ENCODE assay signal across 9 mouse cellular contexts in the genomic region with DNA sequence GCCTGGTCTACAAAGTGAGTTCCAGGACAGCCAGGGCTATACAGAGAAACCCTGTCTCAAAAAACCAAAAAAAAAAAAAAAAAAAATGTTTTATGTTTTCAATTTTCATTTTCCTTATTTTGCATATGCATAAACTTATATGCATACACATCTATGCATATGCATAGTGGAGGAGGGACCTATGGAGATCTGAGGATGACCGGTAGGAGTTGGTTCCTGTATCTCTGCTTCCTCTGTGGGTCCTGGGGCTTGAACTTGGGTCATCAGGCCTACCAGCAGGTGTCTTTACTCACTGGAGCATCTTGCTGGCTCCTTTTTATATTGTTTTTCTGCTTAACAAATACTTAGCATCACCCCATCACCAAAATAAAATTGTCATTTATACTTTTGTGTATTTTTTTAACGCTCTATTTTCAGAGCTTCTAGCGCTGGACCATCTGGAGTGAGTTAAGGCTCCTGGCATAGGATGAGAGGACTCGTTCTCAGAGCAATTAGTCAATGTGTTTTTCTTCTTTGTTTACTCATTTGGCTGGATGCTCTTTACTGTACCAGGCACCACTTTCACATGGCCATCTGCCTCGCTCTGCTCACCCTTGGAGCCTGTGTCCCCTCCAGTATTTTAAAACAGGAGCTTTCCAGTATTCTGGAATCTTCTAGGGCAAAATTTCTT.
DNase-seq lines count a peak whose midpoint lies in the region; ATAC-seq and TF ChIP-seq lines count a peak whose summit lies in the region.
"Had no signal": no experiment of that assay in that cellular context is flagged by ENCODE, and none has a peak within 500 bp of the region (broad histone marks: within the 10 kb centered on the region; RNA-seq: fewer than 3 reads in every experiment).

No protein-coding gene starts in this region.

- no peak overlapping the region for H3K27ac ChIP-seq in embryonic facial prominence, embryonic 11.5 days (replicated peaks; ENCODE audit: low read depth, low read length)
- no peak overlapping the region for H3K27ac ChIP-seq in embryonic facial prominence, embryonic 10.5 days (replicated peaks)
- H3K27ac ChIP-seq in liver, adult 2 months (replicated peaks; ENCODE audit: insufficient read depth, low read depth, low read length) = no peak overlapping the region
- H3K27ac ChIP-seq in embryonic facial prominence, embryonic 13.5 days = peak overlapping the region; percentile 80
- peak overlapping the region; percentile 26; the same call in 1 of the 2 replicates for H3K27ac ChIP-seq in limb, embryonic 14.5 days (replicated peaks; ENCODE audit: low read depth, low read length)
- H3K27ac ChIP-seq: heart, embryonic 15.5 days had no signal

- H3K4me3 ChIP-seq in embryonic facial prominence, embryonic 11.5 days (ENCODE audit: low read depth, low read length) = no peak overlapping the region
- H3K4me3 ChIP-seq in embryonic facial prominence, embryonic 10.5 days = no peak overlapping the region
- no peak overlapping the region for H3K4me3 ChIP-seq in liver, adult 2 months (ENCODE audit: insufficient read depth, low read depth, low read length)
- H3K4me3 ChIP-seq in embryonic facial prominence, embryonic 13.5 days = no peak overlapping the region
- no peak overlapping the region for H3K4me3 ChIP-seq in limb, embryonic 14.5 days (replicated peaks; ENCODE audit: low read length)
- H3K4me3 ChIP-seq: heart, embryonic 15.5 days had no signal

- no peak for TF ChIP-seq CTCF in liver, adult 2 months (IDR thresholded peaks at IDR 0.05; ENCODE audit: low read depth, low read length)

- no peaks in the 10 kb centered on the region for H3K79me2 ChIP-seq in liver, adult 2 months (ENCODE audit: control insufficient read depth, insufficient read depth, low read length)

- H3K27me3 ChIP-seq in embryonic facial prominence, embryonic 11.5 days (ENCODE audit: control insufficient read depth, insufficient read depth, low read length) = no peaks in the 10 kb centered on the region
- H3K27me3 ChIP-seq in embryonic facial prominence, embryonic 10.5 days (replicated peaks; ENCODE audit: low read depth, poor library complexity, severe bottlenecking) = no peaks in the 10 kb centered on the region
- H3K27me3 ChIP-seq in liver, adult 2 months (ENCODE audit: control insufficient read depth, insufficient read depth, low read length) = no peaks in the 10 kb centered on the region
- H3K27me3 ChIP-seq in embryonic facial prominence, embryonic 13.5 days = no peaks in the 10 kb centered on the region
- H3K27me3 ChIP-seq in limb, embryonic 14.5 days (ENCODE audit: control insufficient read depth, insufficient read depth, low read length) = no peaks in the 10 kb centered on the region
- H3K27me3 ChIP-seq: heart, embryonic 15.5 days had no signal

- no peak for TF ChIP-seq POLR2A in liver, adult 2 months (IDR thresholded peaks at IDR 0.05; ENCODE audit: extremely low read depth, insufficient read depth, low read length)
- TF ChIP-seq POLR2A in limb, embryonic 14.5 days (IDR thresholded peaks at IDR 0.05; ENCODE audit: borderline replicate concordance, extremely low read depth, insufficient read depth, insufficient read length) = no peak

- H3K9ac ChIP-seq in embryonic facial prominence, embryonic 11.5 days (replicated peaks; ENCODE audit: low read length) = no peak overlapping the region
- no peak overlapping the region for H3K9ac ChIP-seq in liver, adult 2 months (ENCODE audit: low read depth, low read length)
- no peak overlapping the region for H3K9ac ChIP-seq in embryonic facial prominence, embryonic 13.5 days
- no peak overlapping the region for H3K9ac ChIP-seq in limb, embryonic 14.5 days (ENCODE audit: low read depth, low read length, severe bottlenecking)
- H3K9ac ChIP-seq: heart, embryonic 15.5 days had no signal

- DNase-seq in embryonic facial prominence, embryonic 11.5 days (ENCODE audit: low spot score) = peak; percentile 58
- no peak for DNase-seq in embryonic facial prominence, embryonic 10.5 days (ENCODE audit: low spot score)
- peak; percentile 90 for DNase-seq in liver, adult 2 months (ENCODE audit: extremely low read depth, low read depth, low spot score)
- DNase-seq in liver = no peak
- DNase-seq in limb, embryonic 14.5 days (ENCODE audit: low spot score) = no peak
- DNase-seq in thymus, postnatal 0 days (ENCODE audit: low spot score) = no peak
- no peak for DNase-seq in kidney, postnatal 25 days

- no peaks in the 10 kb centered on the region for H3K36me3 ChIP-seq in embryonic facial prominence, embryonic 11.5 days (replicated peaks; ENCODE audit: control insufficient read depth, insufficient read depth, low read depth, low read length)
- H3K36me3 ChIP-seq in embryonic facial prominence, embryonic 10.5 days (replicated peaks) = no peaks in the 10 kb centered on the region
- no peaks in the 10 kb centered on the region for H3K36me3 ChIP-seq in liver, adult 2 months (ENCODE audit: control insufficient read depth, insufficient read depth, low read length)
- no peaks in the 10 kb centered on the region for H3K36me3 ChIP-seq in embryonic facial prominence, embryonic 13.5 days
- H3K36me3 ChIP-seq in limb, embryonic 14.5 days (ENCODE audit: control insufficient read depth, insufficient read depth, low read length) = no peaks in the 10 kb centered on the region
- H3K36me3 ChIP-seq: heart, embryonic 15.5 days had no signal

- H3K4me1 ChIP-seq in embryonic facial prominence, embryonic 11.5 days (ENCODE audit: control insufficient read depth, insufficient read depth, low read length) = no peaks in the 10 kb centered on the region
- H3K4me1 ChIP-seq in embryonic facial prominence, embryonic 10.5 days = peaks cover 11% of the 10 kb centered on the region; the same call in 1 of the 2 replicates
- peaks cover 15% of the 10 kb centered on the region for H3K4me1 ChIP-seq in liver, adult 2 months (ENCODE audit: control insufficient read depth, insufficient read depth, low read length)
- H3K4me1 ChIP-seq in embryonic facial prominence, embryonic 13.5 days = peaks cover 37% of the 10 kb centered on the region
- H3K4me1 ChIP-seq in limb, embryonic 14.5 days (ENCODE audit: control insufficient read depth, insufficient read depth, low read length) = peaks cover 11% of the 10 kb centered on the region

- H3K9me3 ChIP-seq in embryonic facial prominence, embryonic 11.5 days (replicated peaks; ENCODE audit: control insufficient read depth, low read length) = no peaks in the 10 kb centered on the region
- H3K9me3 ChIP-seq in embryonic facial prominence, embryonic 10.5 days = no peaks in the 10 kb centered on the region
- no peaks in the 10 kb centered on the region for H3K9me3 ChIP-seq in embryonic facial prominence, embryonic 13.5 days
- H3K9me3 ChIP-seq in limb, embryonic 14.5 days (ENCODE audit: control insufficient read depth, low read length) = no peaks in the 10 kb centered on the region
- H3K9me3 ChIP-seq: heart, embryonic 15.5 days had no signal

- WGBS in embryonic facial prominence, embryonic 11.5 days = 39% methylated on average over 5 of the region's 5 CpGs
- WGBS in embryonic facial prominence, embryonic 10.5 days = 49% methylated on average over 5 of the region's 5 CpGs
- 26% methylated on average over 5 of the region's 5 CpGs for WGBS in liver, adult 2 months
- 27% methylated on average over 5 of the region's 5 CpGs for WGBS in embryonic facial prominence, embryonic 13.5 days
- 41% methylated on average over 5 of the region's 5 CpGs for WGBS in limb, embryonic 14.5 days

- no peak for ATAC-seq in embryonic facial prominence, embryonic 11.5 days (replicated peaks; ENCODE audit: insufficient number of reproducible peaks, low FRiP score, low TSS enrichment, low read depth)
- no peak for ATAC-seq in embryonic facial prominence, embryonic 13.5 days (ENCODE audit: insufficient number of reproducible peaks, insufficient read depth, low FRiP score, low TSS enrichment, low read depth)
- ATAC-seq in limb, embryonic 14.5 days (ENCODE audit: low FRiP score, low read depth) = no peak

- H3K4me2 ChIP-seq in embryonic facial prominence, embryonic 11.5 days (ENCODE audit: low read depth, low read length) = no peak overlapping the region
- H3K4me2 ChIP-seq in embryonic facial prominence, embryonic 13.5 days = no peak overlapping the region
- H3K4me2 ChIP-seq in limb, embryonic 14.5 days (replicated peaks; ENCODE audit: low read depth, low read length, severe bottlenecking) = no peak overlapping the region
- H3K4me2 ChIP-seq: heart, embryonic 15.5 days had no signal

Comparison
In these comparisons a context has a peak if more than half of its experiments do, and no peak if none do; other contexts are left out.
1. DNase-seq: peak in embryonic facial prominence, embryonic 11.5 days (single experiment) and liver, adult 2 months (single experiment); none in embryonic facial prominence, embryonic 10.5 days (single experiment), liver (single experiment), limb, embryonic 14.5 days (single experiment), thymus, postnatal 0 days (single experiment) and kidney, postnatal 25 days (0 of 2).
2. H3K27ac ChIP-seq: peak in embryonic facial prominence, embryonic 13.5 days (single experiment) and limb, embryonic 14.5 days (single experiment); none in embryonic facial prominence, embryonic 11.5 days (single experiment), embryonic facial prominence, embryonic 10.5 days (single experiment) and liver, adult 2 months (single experiment).